ENCODE assay signal across 10 mouse cellular contexts in genomic region chr1:172475054-172475741, GRCm38 (mm10). TPM values are rescaled to one million over a fixed set of nuclear protein-coding genes. Genes with fewer than 3 reads are reported as not detected.
A peak's percentile ranks its signal among the peaks of the same experiment; 100 is the strongest.
DNase-seq lines count a peak whose midpoint lies in the region; ATAC-seq and TF ChIP-seq lines count a peak whose summit lies in the region.
"Had no signal": no experiment of that assay in that cellular context is flagged by ENCODE, and none has a peak within 500 bp of the region (broad histone marks: within the 10 kb centered on the region; RNA-seq: fewer than 3 reads in every experiment).

Gene Slamf9, plus strand, starts transcription at chr1:172475358.

- H3K27ac ChIP-seq in gastrocnemius, adult 2 months, result no peak within 1 kb of the TSS
- H3K27ac ChIP-seq in liver, adult 2 months (replicated peaks; ENCODE audit: insufficient read depth, low read depth, low read length), result no peak within 1 kb of the TSS
- H3K27ac ChIP-seq in hindbrain, embryonic 14.5 days, result no peak within 1 kb of the TSS

- TF ChIP-seq POLR2A in liver, adult 2 months (IDR thresholded peaks at IDR 0.05; ENCODE audit: extremely low read depth, insufficient read depth, low read length), result no peak

- 22% methylated on average over 7 of the region's 7 CpGs for WGBS in liver, adult 2 months
- 72% methylated on average over 7 of the region's 7 CpGs for WGBS in hindbrain, embryonic 14.5 days

- no peak within 1 kb of the TSS for H3K4me2 ChIP-seq in hindbrain, embryonic 14.5 days (replicated peaks)

- no peak within 1 kb of the TSS for H3K9ac ChIP-seq in liver, adult 2 months (ENCODE audit: low read depth, low read length)
- H3K9ac ChIP-seq in hindbrain, embryonic 14.5 days, result no peak within 1 kb of the TSS

- TF ChIP-seq CTCF in gastrocnemius, adult 2 months (IDR thresholded peaks at IDR 0.05), result no peak
- TF ChIP-seq CTCF in liver, adult 2 months (IDR thresholded peaks at IDR 0.05; ENCODE audit: low read depth, low read length), result no peak

- no peaks in the 10 kb centered on the region for H3K79me2 ChIP-seq in liver, adult 2 months (ENCODE audit: control insufficient read depth, insufficient read depth, low read length)

- H3K27me3 ChIP-seq in liver, adult 2 months (ENCODE audit: control insufficient read depth, insufficient read depth, low read length), result no peaks in the 10 kb centered on the region
- no peaks in the 10 kb centered on the region for H3K27me3 ChIP-seq in hindbrain, embryonic 14.5 days (ENCODE audit: control insufficient read depth, insufficient read depth, low read length)

- ATAC-seq in common myeloid progenitor, adult 5-6 weeks (replicated peaks; ENCODE audit: low read depth, poor library complexity, severe bottlenecking), result peak; percentile 94
- ATAC-seq in megakaryocyte-erythroid progenitor cell, adult 5-6 weeks (replicated peaks; ENCODE audit: low FRiP score, low TSS enrichment, poor library complexity, severe bottlenecking), result peak; percentile 54
- no peak for ATAC-seq in hindbrain, embryonic 14.5 days (ENCODE audit: low FRiP score)

- no peaks in the 10 kb centered on the region for H3K9me3 ChIP-seq in hindbrain, embryonic 14.5 days (ENCODE audit: control insufficient read depth, low read length)
- H3K9me3 ChIP-seq: megakaryocyte, embryonic 14.5 days had no signal

- H3K4me3 ChIP-seq in gastrocnemius, adult 2 months, result peak within 1 kb of the TSS; percentile 3; the same call in 1 of the 2 replicates
- H3K4me3 ChIP-seq in liver, adult 2 months (ENCODE audit: insufficient read depth, low read depth, low read length), result no peak within 1 kb of the TSS
- no peak within 1 kb of the TSS for H3K4me3 ChIP-seq in hindbrain, embryonic 14.5 days (replicated peaks; ENCODE audit: low read length)
- H3K4me3 ChIP-seq: erythroblast, embryonic 14.5 days; megakaryocyte, embryonic 14.5 days had no signal

- H3K4me1 ChIP-seq in liver, adult 2 months (ENCODE audit: control insufficient read depth, insufficient read depth, low read length), result no peaks in the 10 kb centered on the region
- no peaks in the 10 kb centered on the region for H3K4me1 ChIP-seq in hindbrain, embryonic 14.5 days (replicated peaks; ENCODE audit: control insufficient read depth, insufficient read depth, low read length)

- intact Hi-C loops in gastrocnemius, adult 2 months (cut with DNase I), result no loop called here

- no peaks in the 10 kb centered on the region for H3K36me3 ChIP-seq in liver, adult 2 months (ENCODE audit: control insufficient read depth, insufficient read depth, low read length)
- H3K36me3 ChIP-seq in hindbrain, embryonic 14.5 days (replicated peaks; ENCODE audit: control insufficient read depth, insufficient read depth), result no peaks in the 10 kb centered on the region

- DNase-seq in gastrocnemius, adult 2 months, result no peak
- DNase-seq in gastrocnemius, postnatal 25 days, result no peak
- peak; percentile 51 for DNase-seq in liver, adult 2 months (ENCODE audit: extremely low read depth, low read depth, low spot score)
- DNase-seq in hindbrain, embryonic 14.5 days (ENCODE audit: low spot score), result no peak
- DNase-seq in cerebellum, adult 18-20 months, result no peak
- no peak for DNase-seq in kidney, postnatal 36 days

RNA-seq across cellular contexts. Expression of gene Slamf9, which starts in this region (rescaled TPM):
- under 1 TPM in 1 of 2 experiments, not detected in 1; 0.22 TPM for total RNA-seq in gastrocnemius, adult 2 months (2021)
- under 1 TPM; 0.20 to 0.35 TPM for total RNA-seq in gastrocnemius, postnatal 25 days (2021)
- not detected in 2 replicates for total RNA-seq in common myeloid progenitor, adult 5-6 weeks (2017)
- 0.87 and 0.92 TPM in 2 replicates for total RNA-seq in liver, adult 2 months (2014; rRNA removed)
- polyA plus RNA-seq in liver, adult 2 months (2012; rRNA removed), result 0.17 and 0.53 TPM in 2 replicates
- total RNA-seq in megakaryocyte-erythroid progenitor cell, adult 5-6 weeks (2014; fragmentation: Nextera tagmentation), result not detected in 2 replicates
- total RNA-seq in megakaryocyte-erythroid progenitor cell, adult 5-6 weeks (2017), result not detected in 2 replicates
- polyA plus RNA-seq in hindbrain, embryonic 14.5 days (2014; fragmentation: Nextera tagmentation; extraction: Ambion mirVana), result 0.15 and 0.26 TPM in 2 replicates
- polyA plus RNA-seq: erythroblast, embryonic 14.5 days had no signal

Comparison
In these comparisons a context has a peak if more than half of its experiments do, and no peak if none do; other contexts are left out.
1. Peak in ATAC-seq in common myeloid progenitor, adult 5-6 weeks; RNA of the gene not detected or under 1 TPM.
2. Peak in DNase-seq in liver, adult 2 months; RNA of the gene not detected or under 1 TPM.
3. Peak in ATAC-seq in megakaryocyte-erythroid progenitor cell, adult 5-6 weeks; RNA of the gene not detected or under 1 TPM.